Mouse (Mus musculus) CH12.LX (cell line): ENCODE measurements around the gene Elavl3.

ENCODE experiments used
- CTCF ChIP-seq, 2 experiments: IDR thresholded peaks in 1 of 2; conservative IDR thresholded peaks in 1 of 2; 2 replicates each; pipeline ENCODE4 v1.5.1; 2011 to 2012; ENCODE audit warnings: low read depth in 2 of 2, low read length in 2 of 2, improper control_type of control experiment in 1 of 2, inconsistent platforms in 1 of 2, mild to moderate bottlenecking in 1 of 2, moderate library complexity in 1 of 2
- ELF1 ChIP-seq: IDR thresholded peaks from 2 replicates; pipeline ENCODE4 v1.6.1; 2014; ENCODE audit warnings: low read depth, mild to moderate bottlenecking, inconsistent platforms, low read length, improper control_type of control experiment
- EP300 ChIP-seq: IDR thresholded peaks from 2 replicates; pipeline ENCODE4 v1.6.1; 2011; ENCODE audit warnings: low read length, improper control_type of control experiment
- GABPA ChIP-seq: IDR thresholded peaks from 2 replicates; pipeline ENCODE4 v1.6.1; 2012; ENCODE audit warnings: low read depth, low read length, improper control_type of control experiment, inconsistent platforms; ENCODE audit not compliant: insufficient replicate concordance
- HCFC1 ChIP-seq: IDR thresholded peaks from 2 replicates; pipeline ENCODE4 v1.6.1; 2012; ENCODE audit warnings: low read depth, mild to moderate bottlenecking, inconsistent platforms, low read length, improper control_type of control experiment
- MAZ ChIP-seq: IDR thresholded peaks from 2 replicates; pipeline ENCODE4 v1.6.1; 2012; ENCODE audit warnings: low read depth, mild to moderate bottlenecking, inconsistent platforms, low read length, improper control_type of control experiment, moderate library complexity
- MEF2A ChIP-seq: IDR thresholded peaks from 2 replicates; pipeline ENCODE4 v1.6.1; 2014; ENCODE audit warnings: low read depth, mild to moderate bottlenecking, inconsistent platforms, low read length, improper control_type of control experiment, borderline replicate concordance
- MXI1 ChIP-seq: IDR thresholded peaks from 2 replicates; pipeline ENCODE4 v1.6.1; 2011; ENCODE audit warnings: mild to moderate bottlenecking, low read depth, low read length, improper control_type of control experiment
- NELFE ChIP-seq: IDR thresholded peaks from 2 replicates; pipeline ENCODE4 v1.6.1; 2011; ENCODE audit warnings: low read depth, low read length, improper control_type of control experiment
- POLR2A ChIP-seq: IDR thresholded peaks from 2 replicates; pipeline ENCODE4 v1.6.1; 2011; ENCODE audit warnings: low read depth, mild to moderate bottlenecking, improper control_type of control experiment, low read length
- POLR2AphosphoS2 ChIP-seq: IDR thresholded peaks from 2 replicates; pipeline ENCODE4 v1.6.1; 2011; ENCODE audit warnings: low read depth, low read length, improper control_type of control experiment
- TBP ChIP-seq: conservative IDR thresholded peaks from 2 replicates; pipeline ENCODE4 v1.6.1; 2011; ENCODE audit warnings: low read depth, low read length, improper control_type of control experiment

DNA sequence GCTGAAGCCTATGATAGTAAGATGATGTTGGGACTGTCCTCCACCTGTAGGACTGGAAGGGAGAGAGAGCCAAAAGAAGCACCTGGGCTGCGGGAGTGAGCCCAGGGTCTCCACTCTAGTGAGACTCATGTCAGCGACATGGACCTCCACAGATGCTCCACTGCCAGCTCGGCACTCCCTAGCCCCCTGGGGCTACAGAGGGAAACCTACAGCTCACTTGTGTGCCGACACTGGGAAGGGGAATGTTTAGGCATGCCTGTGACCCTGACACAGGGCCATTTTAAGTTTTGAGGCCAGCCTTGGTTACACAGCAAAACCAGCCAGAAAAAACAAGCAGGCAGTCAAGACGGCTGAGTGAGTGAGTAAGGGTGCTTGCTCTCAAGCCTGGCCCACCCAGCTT lies 15.4 kb upstream of the Elavl3 start:
- TF ChIP-seq POLR2AphosphoS2 (no peak), MAZ (no peak), CTCF (conservative IDR thresholded peaks at IDR 0.05 in 1 of 2, IDR thresholded peaks at IDR 0.05 in 1 of 2; ENCODE audit: low read depth in 2 of 2, low read length in 2 of 2) (no peak), POLR2A (no peak), MXI1 (no peak), EP300 (no peak), MEF2A (no peak), GABPA (no peak), NELFE (no peak), ELF1 (no peak), TBP (no peak), HCFC1 (no peak)
